Mouse (Mus musculus) macrophage (primary cell): ENCODE results near the gene Cyb561a3. TPM values are rescaled to one million over a fixed set of nuclear protein-coding genes. Genes with fewer than 3 reads are reported as not detected.

Experiments used
- H3K27ac ChIP-seq: fragments of 350-480 bp; formaldehyde crosslinking; 2 replicates; pipeline ENCODE4 v1.9.0; 2021
- H3K36me3 ChIP-seq: fragments of 350-480 bp; formaldehyde crosslinking; 2 replicates; pipeline ENCODE4 v1.9.0; 2021; ENCODE audit errors: inconsistent target
- H3K4me3 ChIP-seq: fragments of 350-480 bp; formaldehyde crosslinking; 2 replicates; pipeline ENCODE4 v1.9.0; 2021; ENCODE audit errors: inconsistent target
- H3K79me2 ChIP-seq: fragments of 350-480 bp; formaldehyde crosslinking; 2 replicates; pipeline ENCODE4 v1.9.0; 2021; ENCODE audit errors: inconsistent target
- WGBS: methylation state at CpG from one replicate; pipeline ENCODE4 v1.1.7; 2026; ENCODE audit warnings: inconsistent platforms; ENCODE audit not compliant: missing documents; 5-methylcytosine and 5-hydroxymethylcytosine counted together
- polyA plus RNA-seq: library from polyadenylated mRNA; stranded (reverse); fragments of 250-400 nt; gene quantifications from 3 replicates; pipeline ENCODE4 v1.2.4, GENCODE M21; 2018; ENCODE audit warnings: inconsistent platforms

The Cyb561a3 gene
- polyA plus RNA-seq, 1 experiment from 2014 or later: 12.4 TPM

- peaks cover 12% of the 10 kb centered on the region for H3K36me3 ChIP-seq
- 0 out of 2 replicates have a peak overlapping the region, but pooled peaks have one; percentile 66 for H3K27ac ChIP-seq
- WGBS: 88% methylated on average over 17 of the region's 18 CpGs
- H3K79me2 ChIP-seq: peaks cover 35% of the 10 kb centered on the region
- H3K4me3 ChIP-seq: no peak overlapping the region
Observed at GRCm38 (mm10) chr19:10603660-10604523, 26.9 kb downstream of the Cyb561a3 start.

GRCm38 (mm10) chr19:10604534-10604933 lies 27.6 kb downstream of the Cyb561a3 start:
- Histone ChIP-seq H3K27ac (peak overlapping the region; percentile 66), H3K36me3 (peaks cover 18% of the 10 kb centered on the region), H3K4me3 (peak overlapping the region; percentile 88), H3K79me2 (peaks cover 42% of the 10 kb centered on the region)
- WGBS: 58% methylated on average over 3 of the region's 3 CpGs

- Histone ChIP-seq H3K36me3 (peaks cover 27% of the 10 kb centered on the region), H3K4me3 (peak within 1 kb of the TSS; percentile 88), H3K79me2 (peaks cover 45% of the 10 kb centered on the region), H3K27ac (peak within 1 kb of the TSS; percentile 66)
- under 1% methylated on average over 49 of the region's 49 CpGs for WGBS
Observed at GRCm38 (mm10) chr19:10605293-10605900, 28.4 kb downstream of the Cyb561a3 start, which contains the start of the genes Ddb1 and Tkfc. Gene Ddb1, plus strand, starts transcription at chr19:10605327. Gene Tkfc, minus strand, starts transcription at chr19:10605654.

GRCm38 (mm10) chr19:10605901-10606622 lies 29.1 kb downstream of the Cyb561a3 start:
- Histone ChIP-seq H3K27ac (peak overlapping the region; percentile 54), H3K4me3 (peak overlapping the region; percentile 88), H3K79me2 (peaks cover 45% of the 10 kb centered on the region), H3K36me3 (peaks cover 33% of the 10 kb centered on the region)
- 8% methylated on average over 20 of the region's 20 CpGs for WGBS

- Histone ChIP-seq H3K79me2 (peaks cover 45% of the 10 kb centered on the region), H3K36me3 (peaks cover 60% of the 10 kb centered on the region), H3K27ac (no peak overlapping the region), H3K4me3 (no peak overlapping the region)
- WGBS: 92% methylated on average over 5 of the region's 5 CpGs
Observed at GRCm38 (mm10) chr19:10608573-10609240, 31.7 kb downstream of the Cyb561a3 start.

- WGBS: 13% methylated on average over 32 of the region's 32 CpGs
- Histone ChIP-seq H3K27ac (no peak within 1 kb of the TSS), H3K36me3 (peaks cover 10% of the 10 kb centered on the region), H3K79me2 (no peaks in the 10 kb centered on the region), H3K4me3 (no peak within 1 kb of the TSS)
Observed at GRCm38 (mm10) chr19:10634106-10634871, 57.3 kb downstream of the Cyb561a3 start, which contains the start of gene Vwce. Gene Vwce, plus strand, starts transcription at chr19:10634213.

GRCm38 (mm10) chr19:10634872-10635318 lies 57.9 kb downstream of the Cyb561a3 start:
- 6% methylated on average over 21 of the region's 21 CpGs for WGBS
- H3K79me2 ChIP-seq: no peaks in the 10 kb centered on the region
- H3K4me3 ChIP-seq: no peak overlapping the region
- no peak overlapping the region for H3K27ac ChIP-seq
- H3K36me3 ChIP-seq: peaks cover 4% of the 10 kb centered on the region; the same call in 1 of the 2 replicates

- 83% methylated on average over 7 of the region's 7 CpGs for whole genome bisulfite sequencing
- Histone ChIP-seq H3K36me3 (no peaks in the 10 kb centered on the region), H3K4me3 (no peak overlapping the region), H3K79me2 (no peaks in the 10 kb centered on the region), H3K27ac (no peak overlapping the region)
Observed at GRCm38 (mm10) chr19:10637840-10638239, 60.9 kb downstream of the Cyb561a3 start.

- Histone ChIP-seq H3K36me3 (no peaks in the 10 kb centered on the region), H3K4me3 (no peak overlapping the region), H3K27ac (no peak overlapping the region), H3K79me2 (no peaks in the 10 kb centered on the region)
- WGBS: 10% methylated on average over 5 of the region's 5 CpGs
Observed at GRCm38 (mm10) chr19:10640080-10640479, 63.1 kb downstream of the Cyb561a3 start.

GRCm38 (mm10) chr19:10640589-10641378 lies 63.8 kb downstream of the Cyb561a3 start:
- no peaks in the 10 kb centered on the region for H3K36me3 ChIP-seq
- H3K4me3 ChIP-seq: no peak overlapping the region
- 55% methylated on average over 13 of the region's 13 CpGs for WGBS
- no peaks in the 10 kb centered on the region for H3K79me2 ChIP-seq
- H3K27ac ChIP-seq: no peak overlapping the region
